Mouse (Mus musculus): ENCODE results near the gene Prr9. TPM values are rescaled to one million over a fixed set of nuclear protein-coding genes. Genes with fewer than 3 reads are reported as not detected.
A peak's percentile ranks its signal among the peaks of the same experiment; 100 is the strongest.

The Prr9 gene
- total RNA-seq (2012; rRNA removed), result not detected in 2 replicates

DNA sequence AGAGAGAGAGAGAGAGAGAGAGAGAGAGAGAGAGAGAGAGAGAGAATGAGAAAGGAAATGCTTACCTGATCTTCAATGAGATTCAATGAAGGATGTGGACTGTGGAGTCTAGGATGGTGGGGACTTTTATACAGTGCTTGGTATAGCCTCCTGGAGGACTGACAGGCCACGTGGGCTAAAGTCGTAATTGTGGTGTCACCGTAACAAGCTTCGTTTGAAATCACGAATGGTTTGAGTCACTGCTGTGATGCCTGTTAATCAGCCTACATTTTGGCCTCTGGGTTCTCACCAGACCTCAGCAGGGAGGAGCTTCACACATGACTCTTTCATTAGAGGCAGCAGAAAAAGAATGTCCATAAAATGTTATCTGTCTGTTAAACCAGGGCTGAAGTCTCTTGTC, at the start of gene Prr9:
Gene Prr9 (minus strand): TSS at position 101 of the 400 bp plus-strand sequence.
- H3K4me1 ChIP-seq (ENCODE audit: control insufficient read depth in 2 of 2, insufficient read depth in 2 of 2, low read length in 2 of 2, poor library complexity in 1 of 2), result no peaks in the 10 kb centered on the region
- H3K4me3 ChIP-seq (ENCODE audit: insufficient read depth in 1 of 2, low read depth in 1 of 2, low read length in 2 of 2, poor library complexity in 1 of 2, severe bottlenecking in 1 of 2), result no peak within 1 kb of the TSS
- no peaks in the 10 kb centered on the region for H3K36me3 ChIP-seq (ENCODE audit: control insufficient read depth, insufficient read depth, low read length, poor library complexity, severe bottlenecking)
- TF ChIP-seq HCFC1 (IDR thresholded peaks at IDR 0.05; ENCODE audit: borderline replicate concordance, insufficient read depth, low read length), result no peak
- TF ChIP-seq MAFK (IDR thresholded peaks at IDR 0.05; ENCODE audit: insufficient read depth, low read depth, low read length), result no peak
- TF ChIP-seq ZNF384 (IDR thresholded peaks at IDR 0.05; ENCODE audit: low read depth, low read length), result no peak
- TF ChIP-seq ZC3H11A (IDR thresholded peaks at IDR 0.05; ENCODE audit: borderline replicate concordance, low read depth, low read length), result no peak
- TF ChIP-seq CHD2 (IDR thresholded peaks at IDR 0.05; ENCODE audit: low read depth, low read length), result no peak
- DNase-seq (ENCODE audit: low read depth, low spot score), result no peak
- H3K27ac ChIP-seq (ENCODE audit: insufficient read depth, low read depth, low read length, poor library complexity, severe bottlenecking), result no peak within 1 kb of the TSS
- in situ Hi-C loops (cut with MboI; ENCODE audit: low sequenced_read_pairs in 2 of 2, unreplicated experiment in 2 of 2), result no loop called here
- H3K9ac ChIP-seq (ENCODE audit: insufficient read depth, low read depth, low read length, poor library complexity, severe bottlenecking), result no peak within 1 kb of the TSS
- H3K9me3 ChIP-seq (ENCODE audit: control insufficient read depth, insufficient read depth, low read depth, low read length), result no peaks in the 10 kb centered on the region

DNA sequence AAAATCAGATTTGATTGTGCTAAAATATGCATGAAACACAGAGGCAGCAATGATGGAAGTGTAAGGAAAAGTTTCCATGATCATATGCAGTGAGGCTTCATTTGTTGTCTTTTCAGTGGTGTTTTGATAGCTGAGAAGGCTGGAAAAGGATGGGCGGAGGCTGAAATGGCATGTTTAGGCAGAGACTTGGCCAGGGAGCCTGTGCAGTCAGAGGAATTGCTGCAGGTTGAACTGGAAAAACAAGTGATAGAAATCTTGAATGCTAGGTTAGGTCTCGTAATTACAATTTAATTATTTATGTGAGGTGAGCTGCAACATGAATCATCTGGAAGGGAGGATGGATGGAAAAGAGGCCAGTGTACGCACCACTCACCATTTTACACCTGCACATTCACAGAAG, 46.1 kb upstream of the Prr9 start:
- TF ChIP-seq ZNF384 (IDR thresholded peaks at IDR 0.05; ENCODE audit: low read depth, low read length), result no peak
- TF ChIP-seq CHD2 (IDR thresholded peaks at IDR 0.05; ENCODE audit: low read depth, low read length), result no peak
- no peak for TF ChIP-seq ZC3H11A (IDR thresholded peaks at IDR 0.05; ENCODE audit: borderline replicate concordance, low read depth, low read length)
- no peak for TF ChIP-seq MAFK (IDR thresholded peaks at IDR 0.05; ENCODE audit: insufficient read depth, low read depth, low read length)
- TF ChIP-seq HCFC1 (IDR thresholded peaks at IDR 0.05; ENCODE audit: borderline replicate concordance, insufficient read depth, low read length), result no peak
- H3K9me3 ChIP-seq (ENCODE audit: control insufficient read depth, insufficient read depth, low read depth, low read length), result no peaks in the 10 kb centered on the region
- no peak overlapping the region for H3K4me3 ChIP-seq (ENCODE audit: insufficient read depth in 1 of 2, low read depth in 1 of 2, low read length in 2 of 2, poor library complexity in 1 of 2, severe bottlenecking in 1 of 2)
- in situ Hi-C loops (cut with MboI; ENCODE audit: low sequenced_read_pairs in 2 of 2, unreplicated experiment in 2 of 2), result no loop called here
- no peaks in the 10 kb centered on the region for H3K36me3 ChIP-seq (ENCODE audit: control insufficient read depth, insufficient read depth, low read length, poor library complexity, severe bottlenecking)
- H3K9ac ChIP-seq (ENCODE audit: insufficient read depth, low read depth, low read length, poor library complexity, severe bottlenecking), result no peak overlapping the region
- no peak for DNase-seq (ENCODE audit: low read depth, low spot score)
- H3K27ac ChIP-seq (ENCODE audit: insufficient read depth, low read depth, low read length, poor library complexity, severe bottlenecking), result no peak overlapping the region
- H3K4me1 ChIP-seq (ENCODE audit: control insufficient read depth in 2 of 2, insufficient read depth in 2 of 2, low read length in 2 of 2, poor library complexity in 1 of 2), result no peaks in the 10 kb centered on the region

DNA sequence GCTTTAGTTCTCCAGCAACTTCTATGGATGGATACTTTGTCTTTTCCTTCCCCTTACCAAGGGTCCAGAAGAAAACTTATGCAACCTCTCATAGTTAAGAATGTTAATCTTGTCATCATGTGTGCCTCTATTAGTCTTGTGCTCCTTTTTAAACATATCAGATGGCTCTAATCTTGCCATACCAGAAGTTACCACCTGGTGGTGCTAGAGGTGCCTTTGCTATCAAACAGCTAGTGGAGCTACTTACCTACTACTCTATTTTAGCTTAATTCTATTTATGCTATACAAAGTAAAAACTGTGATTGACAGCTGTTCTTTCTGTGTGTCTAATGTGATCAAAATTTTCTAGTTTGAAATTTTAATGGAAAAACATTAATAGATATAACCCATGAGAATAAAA, 29.6 kb upstream of the Prr9 start:
- Histone ChIP-seq H3K4me1 (ENCODE audit: control insufficient read depth in 2 of 2, insufficient read depth in 2 of 2, low read length in 2 of 2, poor library complexity in 1 of 2) (no peaks in the 10 kb centered on the region), H3K36me3 (ENCODE audit: control insufficient read depth, insufficient read depth, low read length, poor library complexity, severe bottlenecking) (no peaks in the 10 kb centered on the region), H3K4me3 (ENCODE audit: insufficient read depth in 1 of 2, low read depth in 1 of 2, low read length in 2 of 2, poor library complexity in 1 of 2, severe bottlenecking in 1 of 2) (no peak overlapping the region), H3K9ac (ENCODE audit: insufficient read depth, low read depth, low read length, poor library complexity, severe bottlenecking) (no peak overlapping the region), H3K27ac (ENCODE audit: insufficient read depth, low read depth, low read length, poor library complexity, severe bottlenecking) (no peak overlapping the region), H3K9me3 (ENCODE audit: control insufficient read depth, insufficient read depth, low read depth, low read length) (no peaks in the 10 kb centered on the region)
- TF ChIP-seq ZC3H11A (IDR thresholded peaks at IDR 0.05; ENCODE audit: borderline replicate concordance, low read depth, low read length) (peak; percentile 56; the same call in 1 of the 2 replicates), MAFK (IDR thresholded peaks at IDR 0.05; ENCODE audit: insufficient read depth, low read depth, low read length) (no peak), ZNF384 (IDR thresholded peaks at IDR 0.05; ENCODE audit: low read depth, low read length) (no peak), CHD2 (IDR thresholded peaks at IDR 0.05; ENCODE audit: low read depth, low read length) (no peak), HCFC1 (IDR thresholded peaks at IDR 0.05; ENCODE audit: borderline replicate concordance, insufficient read depth, low read length) (no peak)
- in situ Hi-C loops (cut with MboI; ENCODE audit: low sequenced_read_pairs in 2 of 2, unreplicated experiment in 2 of 2), result loop anchor here in 1 of 2 experiments (5.0 kb wide), 1 partner anchor 349 kb away; the partner anchor contains the start of gene Sprr4
- peak; percentile 52 for DNase-seq (ENCODE audit: low read depth, low spot score)

DNA sequence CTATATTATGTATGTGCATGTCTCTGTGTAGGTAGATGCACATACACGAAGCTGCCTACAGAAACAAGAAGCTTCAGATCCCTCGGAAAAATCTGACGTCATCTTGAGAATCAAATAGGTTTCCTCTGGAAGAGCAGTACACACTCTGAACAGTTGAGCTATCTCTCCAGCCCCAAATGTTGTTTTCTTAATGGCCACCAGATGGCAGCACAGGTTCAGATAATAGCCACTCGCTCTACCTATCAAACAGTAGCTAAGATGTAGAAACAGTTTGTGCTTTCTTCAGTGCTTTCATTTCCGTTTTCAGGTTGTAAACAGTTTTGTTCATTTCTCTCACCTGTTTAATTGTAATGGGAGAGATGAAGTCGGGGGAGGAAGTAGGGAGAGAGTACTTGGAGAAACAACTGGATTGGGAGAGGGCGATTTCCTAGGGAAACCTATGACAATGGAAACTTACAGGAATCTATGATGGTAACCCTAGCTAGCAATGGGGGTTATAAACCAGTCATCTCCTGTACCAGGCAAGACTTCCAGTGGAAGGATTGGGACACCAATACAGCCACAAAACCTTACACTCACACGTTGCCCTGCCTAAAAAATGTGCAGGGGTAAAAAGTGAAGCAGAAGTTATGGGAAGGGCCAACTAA, 27.0 kb upstream of the Prr9 start:
- TF ChIP-seq MAFK (IDR thresholded peaks at IDR 0.05; ENCODE audit: insufficient read depth, low read depth, low read length) (no peak), ZNF384 (IDR thresholded peaks at IDR 0.05; ENCODE audit: low read depth, low read length) (no peak), CHD2 (IDR thresholded peaks at IDR 0.05; ENCODE audit: low read depth, low read length) (no peak), ZC3H11A (IDR thresholded peaks at IDR 0.05; ENCODE audit: borderline replicate concordance, low read depth, low read length) (peak; percentile 93)
- no peak overlapping the region for H3K4me3 ChIP-seq (ENCODE audit: insufficient read depth in 1 of 2, low read depth in 1 of 2, low read length in 2 of 2, poor library complexity in 1 of 2, severe bottlenecking in 1 of 2)
- in situ Hi-C loops (cut with MboI; ENCODE audit: low sequenced_read_pairs in 2 of 2, unreplicated experiment in 2 of 2), result loop anchor here in 1 of 2 experiments (5.0 kb wide), 1 partner anchor 352 kb away; the partner anchor contains the start of gene Sprr4
- no peaks in the 10 kb centered on the region for H3K9me3 ChIP-seq (ENCODE audit: control insufficient read depth, insufficient read depth, low read depth, low read length)
- H3K27ac ChIP-seq (ENCODE audit: insufficient read depth, low read depth, low read length, poor library complexity, severe bottlenecking), result no peak overlapping the region
- DNase-seq (ENCODE audit: low read depth, low spot score), result peak; percentile 71
- no peaks in the 10 kb centered on the region for H3K4me1 ChIP-seq (ENCODE audit: control insufficient read depth in 2 of 2, insufficient read depth in 2 of 2, low read length in 2 of 2, poor library complexity in 1 of 2)
- H3K9ac ChIP-seq (ENCODE audit: insufficient read depth, low read depth, low read length, poor library complexity, severe bottlenecking), result no peak overlapping the region
- H3K36me3 ChIP-seq (ENCODE audit: control insufficient read depth, insufficient read depth, low read length, poor library complexity, severe bottlenecking), result no peaks in the 10 kb centered on the region

Data from ES-E14 (cell line).